Mouse (Mus musculus) ES-CJ7 (cell line): ENCODE data around the gene Pttg1.

ENCODE experiments used
- DNase-seq: peaks from one replicate; pipeline ENCODE4 v3.0.0; 2011; ENCODE audit warnings: low read depth, low spot score

Gene Pttg1

DNA sequence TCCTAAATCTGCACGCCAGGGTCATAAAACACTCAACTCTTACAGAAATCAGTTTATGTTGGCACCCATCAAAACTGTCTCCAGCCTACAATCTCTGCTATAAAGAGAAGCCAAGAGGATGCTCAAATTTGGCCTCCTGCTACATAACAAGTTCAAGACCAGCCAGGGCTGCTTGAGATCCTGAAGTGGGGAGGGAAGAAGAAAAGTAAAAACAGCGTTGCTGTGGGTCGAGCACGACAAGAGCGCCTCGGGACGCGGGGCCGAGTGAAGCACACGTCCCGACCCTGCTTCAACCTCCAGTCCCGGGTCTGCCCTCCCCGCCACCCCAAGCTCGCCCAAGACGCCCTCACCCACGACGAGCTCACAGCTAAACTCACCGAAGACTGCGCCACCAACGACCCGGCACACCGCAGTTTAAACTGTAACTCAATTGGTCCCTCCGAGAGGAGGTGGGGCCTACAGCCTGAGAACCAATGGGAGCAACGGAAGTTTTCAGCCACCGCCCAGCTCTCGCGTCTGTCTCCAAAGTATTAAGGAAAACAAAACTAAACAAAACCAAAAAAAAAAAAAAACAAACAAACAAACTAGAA lies at the start of gene Pttg1:
TSS of gene Pttg1 (minus strand) at position 428 of the 590 bp plus-strand sequence.
- DNase-seq = peak; percentile 86

DNA sequence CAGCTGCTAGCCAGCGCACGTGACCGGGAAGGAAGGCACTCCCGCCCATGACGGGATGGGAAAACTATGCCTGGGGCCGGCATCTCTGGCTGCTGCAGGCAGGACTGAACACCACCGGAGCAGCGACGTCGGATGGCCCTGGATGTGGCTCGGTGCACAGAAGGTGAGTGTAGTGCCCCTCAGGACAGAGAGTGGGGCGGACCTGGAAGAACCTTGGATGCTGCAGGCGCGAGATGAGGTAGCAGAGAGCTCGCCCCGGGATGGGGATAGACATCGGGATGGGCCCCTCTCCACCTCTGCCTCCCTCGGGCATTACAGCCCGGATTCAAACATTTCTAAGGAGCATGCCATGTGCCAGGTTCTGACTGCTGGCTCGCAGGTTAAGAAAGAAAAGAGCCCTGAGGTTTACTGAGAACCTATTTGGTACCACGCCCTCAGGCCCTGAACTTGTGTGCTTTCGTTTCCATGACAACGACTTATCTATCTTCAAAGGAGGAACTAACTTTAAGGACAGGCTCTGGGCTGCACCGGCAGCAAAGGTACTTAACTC lies 48.2 kb upstream of the Pttg1 start, which contains the start of gene C1qtnf2:
TSS of gene C1qtnf2 (plus strand) at position 52 of the 550 bp plus-strand sequence.
- DNase-seq = peak; percentile 75

DNA sequence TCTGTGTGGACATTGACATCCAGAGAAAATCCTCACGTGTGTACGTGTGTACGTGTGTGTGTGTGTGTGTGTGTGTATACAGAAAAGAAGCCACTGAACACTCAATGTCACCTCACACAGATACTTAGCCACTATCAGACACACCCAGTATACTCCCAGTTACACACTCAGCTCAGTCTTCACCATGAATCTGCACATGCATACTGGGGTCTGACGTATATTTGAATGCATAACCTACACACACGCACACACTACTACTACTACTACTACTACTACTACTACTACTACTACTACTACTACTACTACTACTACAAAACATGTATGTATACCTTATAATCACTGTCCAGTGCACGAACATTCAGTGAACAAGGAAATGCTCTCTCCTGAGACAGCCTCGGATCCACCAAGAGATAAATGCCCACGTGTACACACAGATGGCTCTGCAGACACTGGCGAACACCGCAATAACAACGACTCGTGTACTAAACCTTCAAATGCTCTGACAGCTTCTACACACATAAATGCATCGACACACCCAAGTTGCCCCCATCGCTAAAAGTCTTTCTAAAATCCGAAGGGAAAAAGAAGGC lies 47.7 kb upstream of the Pttg1 start:
- DNase-seq = no peak

DNA sequence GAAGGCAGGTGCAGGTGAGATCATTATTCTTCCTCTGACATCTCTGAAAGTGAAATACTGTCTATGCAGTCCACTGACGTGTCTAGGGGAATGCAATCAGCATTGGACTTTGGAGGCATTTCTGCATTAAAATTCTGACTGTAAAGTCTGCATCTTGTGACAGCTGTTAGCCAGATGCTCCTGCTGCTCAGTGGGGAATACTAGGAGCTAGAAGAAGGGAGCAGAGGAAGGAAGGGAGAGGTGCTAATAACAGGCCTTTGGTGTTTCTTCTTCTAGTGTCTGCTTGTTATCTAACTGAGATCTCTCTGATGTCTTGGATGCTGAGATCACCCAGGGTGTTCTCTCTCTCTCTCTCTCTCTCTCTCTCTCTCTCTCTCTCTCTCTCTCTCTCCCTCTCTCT lies 47.1 kb upstream of the Pttg1 start:
- DNase-seq = no peak

DNA sequence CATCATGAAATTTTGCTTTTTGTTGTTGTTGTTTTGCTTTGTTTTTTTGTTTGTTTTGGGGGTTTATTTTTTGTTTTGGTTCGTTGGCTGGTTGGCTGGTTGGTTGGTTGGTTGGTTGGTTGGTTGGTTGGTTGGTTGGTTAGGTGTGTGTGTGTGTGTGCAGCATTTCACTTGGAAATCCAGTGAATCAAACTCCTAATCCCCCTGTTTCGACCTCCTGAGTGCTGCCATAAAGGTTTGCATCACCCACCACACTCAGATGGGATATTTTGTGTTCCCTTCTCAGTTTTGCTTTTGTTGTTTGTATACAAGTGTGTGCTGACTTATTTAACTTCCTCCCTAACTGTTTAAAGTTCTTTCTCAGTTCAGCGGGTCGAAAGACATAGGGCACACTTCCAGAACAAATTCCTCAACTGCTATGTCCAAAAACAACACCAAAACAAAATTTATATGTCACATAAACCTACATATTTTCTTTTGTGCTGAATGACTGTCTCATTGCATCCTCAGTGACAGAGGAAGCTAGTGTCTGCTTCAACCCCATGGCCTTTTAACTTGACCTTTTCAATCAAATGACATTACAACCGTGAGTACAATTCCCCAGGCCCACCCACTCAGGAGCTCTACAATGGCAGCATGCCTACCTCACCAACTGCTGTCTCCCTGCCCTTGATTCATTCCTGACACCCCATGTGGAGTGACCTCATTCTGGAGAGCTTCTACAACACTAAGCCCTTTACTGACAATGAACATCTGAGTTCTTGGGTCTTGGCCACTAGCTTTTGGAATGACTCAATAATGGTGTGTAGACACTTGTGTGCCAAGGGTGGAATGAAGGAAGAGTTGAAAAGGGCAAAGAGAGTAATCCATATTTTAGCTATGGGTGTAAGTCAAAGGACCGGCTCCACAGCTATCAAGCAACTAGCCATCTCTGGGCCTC lies 45.1 kb upstream of the Pttg1 start:
- no peak for DNase-seq

DNA sequence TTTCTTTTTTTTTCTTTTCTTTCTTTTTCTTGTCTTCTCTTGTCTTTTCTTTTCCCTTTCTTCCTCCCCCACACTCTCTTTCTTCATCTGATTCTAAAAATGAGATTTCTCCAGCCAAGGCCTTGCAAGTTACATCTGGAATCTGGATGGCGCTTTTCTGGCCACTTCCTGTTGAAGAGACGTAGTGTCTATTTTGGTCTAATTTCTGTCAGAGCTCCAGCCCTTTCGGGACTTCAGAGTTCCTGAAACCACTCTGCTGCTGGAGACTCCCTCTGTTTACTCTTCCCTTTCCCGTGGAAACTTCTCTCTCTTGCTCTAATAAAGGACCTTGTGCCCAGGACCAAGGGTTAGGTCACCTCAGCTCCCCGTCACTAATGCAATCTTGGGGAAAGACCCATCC lies 44.1 kb upstream of the Pttg1 start:
- DNase-seq = no peak

DNA sequence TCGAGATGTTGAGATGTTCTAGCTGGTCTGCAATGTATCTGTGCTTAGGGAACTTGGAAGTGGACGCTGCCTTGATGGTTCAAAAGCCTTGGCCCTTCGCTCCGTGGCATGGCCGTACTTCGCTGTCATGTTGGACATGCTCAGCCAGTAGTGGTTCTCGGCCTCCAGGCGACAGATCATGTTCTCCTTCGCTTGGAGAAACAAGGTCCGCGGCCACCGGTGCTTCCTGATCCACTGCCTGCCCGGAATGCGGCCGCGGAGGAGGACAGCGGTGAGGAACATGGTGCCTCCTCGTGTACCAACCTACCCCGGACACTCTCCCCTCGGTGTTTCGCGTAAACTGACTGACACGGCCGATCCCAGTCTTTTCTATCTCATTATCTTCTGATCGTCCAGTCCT lies 37.2 kb upstream of the Pttg1 start:
- DNase-seq = no peak

DNA sequence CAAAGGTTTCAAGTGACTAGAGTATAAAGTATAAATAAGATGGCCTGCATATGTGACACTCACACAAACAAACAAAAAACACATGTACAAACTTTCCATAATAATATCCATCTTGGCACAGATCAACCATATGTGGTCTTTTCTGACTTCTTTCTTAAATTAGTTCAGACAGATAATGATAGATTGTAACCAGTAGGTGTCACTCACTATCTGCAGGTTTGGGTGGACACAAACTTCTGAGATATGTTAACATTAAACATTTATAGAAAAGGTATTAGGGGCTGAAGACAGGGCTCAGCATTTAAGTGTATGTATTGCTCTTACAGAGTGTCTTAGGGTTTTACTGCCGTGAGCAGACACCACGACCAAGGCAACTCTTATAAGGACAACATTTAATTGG lies 26.2 kb upstream of the Pttg1 start:
- no peak for DNase-seq

DNA sequence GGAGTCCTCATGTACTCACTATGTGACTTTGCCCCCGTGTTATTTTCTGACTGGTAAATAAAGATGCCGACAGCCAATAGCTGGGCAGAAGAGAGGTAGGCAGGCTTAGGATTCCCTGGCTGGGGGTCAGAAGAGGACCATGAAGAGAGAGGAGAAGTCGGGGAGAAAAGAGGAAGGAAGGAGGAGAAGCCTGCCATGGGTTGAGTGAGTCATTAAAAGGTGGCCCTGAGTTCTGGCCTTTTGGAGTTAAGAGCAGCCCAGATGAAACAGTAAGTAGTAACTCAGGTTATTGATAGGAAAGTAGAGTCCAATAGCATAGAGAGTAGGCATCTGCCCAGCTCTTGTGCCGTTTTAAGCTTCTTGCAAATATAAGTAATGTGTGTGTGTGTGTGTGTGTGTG lies 25.3 kb upstream of the Pttg1 start:
- DNase-seq = no peak

DNA sequence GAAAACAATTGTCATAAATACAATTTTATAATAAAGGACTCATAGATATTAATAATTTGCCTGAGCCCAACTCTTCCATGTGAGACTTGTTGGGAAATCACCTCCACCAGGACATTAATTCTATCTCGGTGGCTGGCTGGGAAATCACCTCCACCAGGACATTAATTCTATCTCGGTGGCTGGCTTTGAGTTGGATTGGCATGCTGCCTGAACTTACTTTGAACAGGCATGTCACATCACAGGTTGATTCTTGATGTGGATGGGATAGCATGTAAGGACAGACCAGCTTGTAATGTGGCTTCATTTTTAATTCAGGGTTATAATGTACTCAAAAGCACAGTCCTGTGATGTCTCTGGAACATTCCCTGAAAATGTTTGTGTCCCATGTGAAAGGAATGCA lies 23.9 kb upstream of the Pttg1 start:
- no peak for DNase-seq

DNA sequence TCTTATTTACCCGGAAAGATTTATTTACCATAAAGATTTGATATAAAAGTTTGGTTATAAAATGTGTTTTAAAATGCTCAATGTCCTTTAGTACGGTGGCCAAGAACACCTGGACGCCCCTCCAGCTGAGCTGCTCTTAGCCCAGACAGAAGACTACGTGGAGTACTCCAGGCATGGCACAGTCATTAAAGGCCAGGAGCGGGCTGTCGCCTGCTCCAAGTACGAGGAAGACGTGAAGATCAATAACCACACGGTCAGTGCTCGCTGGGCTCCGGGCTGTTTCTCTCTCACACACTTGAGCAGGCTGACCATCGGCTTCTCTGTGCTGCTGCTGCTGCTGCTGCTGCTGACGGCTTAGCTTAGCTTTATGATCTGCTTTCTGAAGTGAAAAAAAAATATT lies 17.1 kb upstream of the Pttg1 start:
- DNase-seq = no peak

DNA sequence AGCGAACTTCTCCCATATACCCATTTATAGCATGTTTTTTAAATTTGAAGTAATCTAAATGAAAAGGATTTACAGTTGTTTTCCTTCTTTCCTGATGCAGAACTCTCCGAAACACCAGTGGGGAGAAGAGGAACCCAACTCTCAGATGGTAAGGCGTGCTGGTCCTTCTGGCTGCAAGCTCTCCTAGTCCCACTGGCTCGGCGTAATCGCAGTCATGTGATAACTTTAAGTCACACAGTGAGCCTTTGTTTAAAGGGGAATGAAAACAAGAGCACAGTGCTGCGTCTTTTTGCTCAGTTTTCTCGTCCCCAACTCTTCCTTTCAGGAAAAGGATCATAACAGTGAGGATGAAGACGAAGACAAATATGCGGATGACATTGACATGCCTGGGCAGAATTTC lies 15.1 kb upstream of the Pttg1 start:
- no peak for DNase-seq

DNA sequence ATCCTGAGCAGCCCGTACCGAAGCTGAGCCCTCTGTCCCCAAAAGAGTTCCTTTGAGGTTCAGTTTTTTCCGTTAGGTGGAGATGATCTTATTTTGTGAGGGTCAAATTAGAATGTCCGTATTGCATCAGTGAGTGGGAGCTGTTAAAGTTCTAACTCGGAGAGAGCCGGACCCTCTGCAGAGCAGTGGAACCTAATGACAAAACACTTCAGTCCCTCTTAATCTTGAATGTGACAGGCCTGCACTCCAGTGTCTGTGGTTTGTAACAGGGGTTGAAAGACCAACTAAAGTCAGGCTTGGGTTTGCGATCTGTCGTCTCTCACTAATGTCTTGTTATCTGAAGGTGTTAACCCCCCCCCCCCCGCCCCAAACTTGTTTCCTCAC lies 8.0 kb upstream of the Pttg1 start:
- no peak for DNase-seq

DNA sequence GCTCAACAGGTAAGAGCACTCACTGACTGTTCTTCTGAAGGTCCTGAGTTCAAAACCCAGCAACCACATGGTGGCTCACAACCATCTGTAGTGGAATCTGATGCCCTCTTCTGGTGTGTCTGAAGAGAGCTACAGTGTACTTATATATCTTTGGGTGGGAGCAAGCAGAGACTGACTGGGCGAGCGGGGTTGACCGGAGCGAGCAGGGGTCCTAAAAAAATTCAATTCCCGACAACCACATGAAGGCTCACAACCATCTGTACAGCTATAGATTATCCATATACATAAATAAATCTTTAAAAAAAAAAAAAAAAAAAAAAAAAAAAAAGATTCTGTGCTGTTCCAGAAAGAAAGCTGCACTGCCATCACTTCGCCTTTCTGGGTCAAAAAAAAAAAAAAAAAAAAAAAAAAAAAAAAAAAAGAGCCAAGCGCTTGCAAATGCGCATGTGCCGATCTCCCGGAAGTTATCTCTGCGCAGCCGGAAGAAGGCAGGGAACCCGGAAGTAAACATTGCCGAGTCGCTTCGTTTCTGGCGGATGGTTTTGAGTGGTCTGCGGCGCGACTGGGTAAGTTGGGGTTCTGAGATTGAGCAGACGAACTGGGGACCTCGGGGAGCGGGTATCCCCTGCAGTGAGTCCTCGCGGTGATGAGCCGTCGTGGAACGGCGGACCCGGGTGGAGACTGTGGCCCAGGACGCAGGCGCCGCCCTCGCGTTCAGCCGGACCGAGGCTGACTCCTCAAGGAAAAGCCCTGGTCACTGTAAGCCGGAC lies 7.4 kb upstream of the Pttg1 start, which contains the start of gene Slu7:
TSS of gene Slu7 (plus strand) at position 491 of the 770 bp plus-strand sequence.
- peak; percentile 84 for DNase-seq

DNA sequence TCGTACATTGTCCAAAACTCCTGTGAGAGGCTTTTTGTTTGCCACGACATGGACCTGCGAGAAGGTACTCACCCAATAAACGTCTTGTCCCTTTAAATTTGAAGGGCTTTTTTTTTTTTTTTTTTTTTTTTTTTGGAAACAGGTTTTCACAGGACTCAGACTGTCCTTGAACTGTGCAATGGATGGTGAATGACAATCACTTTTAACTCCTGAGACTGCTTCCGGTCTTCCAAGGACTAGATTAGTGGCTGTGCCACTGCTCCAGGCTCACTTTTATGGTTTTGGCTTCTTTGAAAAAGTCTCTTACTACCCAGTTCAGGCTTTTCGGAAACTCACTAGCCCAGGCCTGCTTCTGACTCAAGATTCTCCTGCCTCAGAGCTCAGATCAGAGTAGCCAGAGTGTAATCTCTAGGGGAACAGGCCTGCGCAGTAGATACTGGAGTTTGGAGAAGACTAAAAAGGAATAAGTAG lies 398 bp upstream of the Pttg1 start:
- DNase-seq = peak; percentile 63

DNA sequence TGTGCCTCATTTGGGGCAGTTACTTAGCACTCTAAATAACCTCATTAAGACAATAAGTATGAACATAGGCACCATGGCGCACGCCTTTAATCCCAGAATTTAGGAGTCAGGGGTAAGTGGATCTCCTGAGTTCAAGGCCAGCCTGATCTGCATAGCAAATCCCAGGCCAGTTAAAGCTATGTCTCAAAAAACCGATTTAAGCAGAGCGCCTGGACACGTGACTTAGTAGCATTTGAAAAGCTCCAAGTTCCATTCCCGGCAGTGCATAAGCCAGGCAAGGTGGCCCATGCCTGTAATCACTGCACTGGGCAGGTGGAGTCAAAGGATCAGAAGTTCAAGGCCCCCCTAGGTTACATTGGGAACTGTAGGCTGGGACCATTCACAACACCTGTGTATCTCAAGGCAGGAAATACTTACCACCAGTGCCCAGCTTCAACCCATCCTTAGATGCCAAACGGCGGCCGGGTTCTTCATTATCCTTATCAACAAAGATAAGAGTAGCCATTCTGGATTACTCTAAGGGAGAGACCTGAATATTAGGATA lies 813 bp downstream of the Pttg1 start:
- DNase-seq = peak; percentile 34

DNA sequence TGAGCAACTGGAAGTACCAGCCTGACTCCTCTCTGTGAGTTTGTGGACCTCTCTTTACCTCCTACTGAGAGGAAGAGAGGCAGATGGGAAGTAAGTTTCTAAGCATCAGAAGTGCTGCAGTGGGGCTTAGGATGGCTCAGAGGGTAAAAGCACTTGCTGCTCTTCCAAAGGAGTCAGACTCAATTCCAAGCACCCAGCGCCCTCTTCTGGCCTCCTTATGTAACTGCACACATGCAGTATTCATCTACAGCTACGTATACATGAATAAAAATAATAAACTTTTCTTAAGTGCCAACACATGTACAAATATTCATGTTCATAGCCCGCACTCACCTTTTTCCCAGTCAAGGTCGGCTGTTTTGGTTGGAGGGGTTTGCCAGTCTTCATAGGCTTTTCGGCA lies 1.7 kb downstream of the Pttg1 start:
- DNase-seq = peak; percentile 38

DNA sequence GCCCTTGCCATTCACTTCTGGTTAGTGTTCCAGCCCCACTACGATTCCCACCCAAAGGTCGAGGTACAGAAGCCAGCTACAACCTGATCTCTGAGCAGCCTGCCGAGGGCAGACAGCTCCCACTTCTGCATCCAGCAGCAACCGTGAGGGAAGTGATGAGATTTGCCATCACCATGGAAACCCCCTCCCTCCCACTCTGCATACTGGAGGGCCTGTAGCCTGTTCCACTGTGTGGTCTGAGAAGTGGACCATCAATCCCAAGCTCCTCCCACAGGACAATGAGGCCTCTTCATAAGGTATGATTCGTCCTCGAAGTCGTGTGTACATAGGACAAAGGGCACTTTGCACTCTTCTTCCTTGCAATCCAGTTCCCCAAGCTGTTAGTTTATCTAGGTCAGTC lies 8.8 kb downstream of the Pttg1 start:
- no peak for DNase-seq

DNA sequence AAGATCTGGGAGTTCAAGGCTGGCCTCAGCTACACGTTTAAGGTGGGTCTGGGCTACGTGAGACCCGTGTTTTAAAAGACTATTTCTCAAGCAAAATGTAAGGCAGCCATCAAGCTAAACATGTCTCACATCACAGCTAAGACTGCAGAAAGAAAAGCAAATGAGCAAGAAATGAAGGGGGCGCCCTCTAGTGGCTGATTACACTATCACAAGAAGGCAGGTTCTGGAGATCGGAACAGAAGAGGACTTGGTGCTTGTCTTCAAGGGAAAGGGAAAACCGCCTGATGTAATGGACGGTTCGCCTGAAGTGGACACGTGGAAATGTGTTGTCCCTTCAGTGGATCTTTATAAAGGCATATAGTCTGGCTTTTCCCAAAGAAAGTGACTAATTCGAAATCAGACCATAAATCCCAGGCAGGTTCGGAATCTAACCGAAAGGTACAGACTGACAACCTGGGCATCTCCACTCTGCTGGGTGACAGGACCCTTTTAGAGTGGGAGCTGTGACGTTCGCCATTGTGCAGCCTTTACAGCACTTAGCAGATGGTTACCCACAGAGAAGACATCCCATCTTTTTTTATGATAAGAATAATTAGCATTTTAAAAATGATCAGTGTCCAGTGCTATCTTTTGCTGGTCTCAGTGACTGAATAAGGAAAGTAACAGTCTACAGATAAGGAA lies 13.1 kb downstream of the Pttg1 start:
- peak; percentile 82 for DNase-seq

DNA sequence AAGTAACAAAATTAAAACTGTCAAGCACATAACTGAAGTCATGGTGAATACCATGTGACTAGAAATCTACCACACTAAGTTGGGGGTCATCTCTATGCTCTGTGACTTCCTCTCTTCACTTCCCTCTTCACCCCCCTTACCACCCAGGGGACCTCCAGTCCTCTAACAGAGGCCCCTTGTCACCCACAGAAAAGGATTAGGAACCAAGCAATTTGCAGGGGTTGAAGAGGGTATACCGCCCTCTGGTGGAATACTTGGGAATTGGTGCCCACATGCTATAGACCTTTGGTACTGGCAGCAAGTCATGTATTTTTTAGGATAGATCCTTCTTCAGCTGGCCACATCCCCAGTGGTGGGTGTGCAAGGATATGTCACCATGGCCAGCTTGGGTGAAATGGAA lies 14.6 kb downstream of the Pttg1 start:
- peak; percentile 77 for DNase-seq

DNA sequence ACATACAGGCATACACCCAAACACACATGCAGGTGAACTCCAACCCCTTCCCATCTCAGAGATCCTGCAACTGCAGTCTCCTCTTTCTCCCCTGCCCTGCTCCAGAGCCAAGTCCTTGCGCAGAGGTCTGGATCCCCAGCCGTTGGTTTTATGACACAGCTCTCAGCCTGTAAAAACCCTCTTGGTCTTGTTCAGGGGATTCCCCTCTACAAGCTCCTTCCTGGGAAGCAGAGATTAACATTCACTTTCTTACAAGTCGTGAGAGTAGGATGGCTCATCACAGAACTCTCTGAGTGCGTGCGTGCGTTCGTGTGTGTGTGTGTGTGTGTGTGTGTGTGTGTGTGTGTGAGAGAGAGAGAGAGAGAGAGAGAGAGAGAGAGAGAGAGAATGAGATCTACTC lies 15.8 kb downstream of the Pttg1 start:
- no peak for DNase-seq
